Mouse (Mus musculus) heart, adult 18-20 months (tissue): ENCODE measurements at regions not wholly inside any gene's neighbourhood (a gene's known extent, or its start where the extent isn't known, plus 50 kb on each side); places are given as distances from the start of the nearest gene placed in this dataset.
A peak's percentile ranks its signal among the peaks of the same experiment; 100 is the strongest.
"Not testable (repeated sequence)": the region's sequence is repeated elsewhere in the genome, so short reads cannot be mapped to it uniquely, and the experiment has no call there.

Experiments used
- DNase-seq, 2 experiments: peaks; one replicate each; pipeline ENCODE4 v3.0.0; 2021 to 2022; ENCODE audit warnings: mixed read lengths in 1 of 2

GRCm38 (mm10) chr2:162867516-162868029 is 63.8 kb upstream of the Srsf6 start:
- no peak for DNase-seq

DNA sequence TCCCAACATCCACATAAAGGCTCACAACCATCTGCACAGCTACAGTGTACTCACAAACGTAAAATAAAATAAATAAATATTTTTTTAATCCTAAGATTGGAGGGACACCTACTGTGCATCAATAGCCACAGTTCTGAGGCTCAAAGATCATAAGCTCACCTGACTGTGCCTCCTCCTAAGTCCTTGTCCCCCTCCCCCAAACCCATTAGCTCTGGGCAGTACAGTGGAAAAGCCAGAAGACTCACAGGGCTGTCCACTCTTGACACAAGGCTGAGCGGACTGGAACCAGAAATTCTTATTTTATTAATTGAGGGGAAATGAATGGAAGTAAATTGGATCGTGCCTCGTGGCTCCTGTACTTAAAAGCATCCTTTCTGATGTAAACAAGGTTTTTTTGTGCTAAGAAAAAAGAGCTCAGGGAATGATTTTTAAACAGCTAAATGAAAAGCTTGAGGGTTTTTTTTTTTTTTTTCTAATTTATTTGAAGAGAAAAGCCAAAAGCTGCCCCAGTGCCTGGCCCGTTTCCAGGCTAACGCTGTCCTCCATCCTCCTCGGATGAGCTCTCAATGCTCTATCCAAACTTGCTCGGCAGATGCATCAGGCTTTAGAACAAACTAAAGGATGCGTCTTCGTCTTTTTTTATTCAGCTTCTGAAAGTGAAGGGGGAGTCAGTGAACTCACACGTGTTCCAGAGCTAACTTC is 64.6 kb upstream of the Srsf6 start:
- no peak for DNase-seq

GRCm38 (mm10) chr2:162864571-162864970 is 66.8 kb upstream of the Srsf6 start:
- DNase-seq, result peak in 1 of 2 experiments; percentile 7

- peak; percentile 29 to 57 for DNase-seq
Observed at GRCm38 (mm10) chr2:162854606-162855005, 76.7 kb upstream of the Srsf6 start.

GRCm38 (mm10) chr2:162853576-162853975 is 77.8 kb upstream of the Srsf6 start:
- DNase-seq, result peak; percentile 83 to 84

DNA sequence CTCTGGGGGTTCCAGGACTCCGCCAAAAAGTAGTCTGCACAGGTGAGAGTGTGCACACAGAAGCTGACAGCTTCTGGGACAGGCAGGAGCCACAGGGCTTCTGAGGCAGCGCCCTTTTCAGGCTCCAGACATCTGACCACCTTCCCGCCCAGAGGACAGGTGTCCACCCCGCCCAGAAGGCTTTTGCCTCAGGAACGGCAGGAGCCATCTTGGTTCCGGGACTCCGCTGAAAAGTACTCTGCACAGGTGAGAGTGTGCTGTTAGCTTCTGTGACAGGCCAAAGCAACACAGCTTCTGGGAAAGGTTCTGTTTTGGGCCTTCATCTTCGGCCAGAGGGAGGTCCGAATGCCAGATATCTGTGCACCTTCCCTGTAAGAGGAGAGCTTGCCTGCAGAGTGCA is 89.6 kb upstream of the Srsf6 start:
- DNase-seq, result not testable (repeated sequence)

GRCm38 (mm10) chr2:162837776-162838175 is 93.6 kb upstream of the Srsf6 start:
- no peak for DNase-seq

- no peak for DNase-seq
Observed at GRCm38 (mm10) chr2:162833741-162834140, 97.6 kb upstream of the Srsf6 start.

GRCm38 (mm10) chr2:162818787-162819186 is 112.5 kb upstream of the Srsf6 start:
- DNase-seq, result no peak

DNA sequence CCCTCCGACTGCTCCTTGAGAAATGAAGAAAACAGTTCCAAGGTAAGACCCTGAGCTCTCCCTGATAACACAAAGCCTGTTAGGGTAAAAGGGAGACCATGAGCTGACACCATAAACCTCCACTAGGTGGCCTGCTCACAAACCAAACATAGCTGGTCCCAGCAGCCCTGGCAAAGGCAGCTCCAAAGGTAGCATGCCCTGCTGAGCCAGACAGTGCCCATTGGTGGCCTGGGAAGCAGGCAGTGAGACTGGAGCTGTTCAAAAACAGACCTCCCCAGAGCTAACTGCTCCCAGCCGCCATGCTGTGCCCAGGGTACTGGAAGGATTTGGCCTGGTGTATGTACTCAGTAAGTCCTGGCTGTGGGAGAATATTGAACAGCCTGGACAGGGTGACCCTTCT is 117.1 kb upstream of the Srsf6 start:
- no peak for DNase-seq

DNA sequence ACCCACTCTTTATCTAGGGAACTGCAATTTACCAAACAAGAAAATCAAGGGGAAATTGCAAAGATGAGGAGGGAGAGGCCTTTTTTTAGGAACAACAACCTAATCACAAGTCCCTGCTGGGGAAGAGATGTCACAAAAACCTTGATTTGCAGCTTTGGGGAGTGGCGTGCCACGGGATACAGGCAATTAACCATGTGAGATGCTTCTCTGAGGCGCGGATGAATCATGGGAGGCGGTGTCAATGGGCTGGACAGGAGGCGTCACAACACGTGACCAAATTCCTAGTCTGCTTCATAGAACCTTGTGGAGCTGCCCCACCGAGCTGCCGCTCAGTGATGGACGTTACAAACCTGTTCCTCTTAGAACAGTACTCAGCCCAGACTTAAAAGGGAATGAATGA is 123.6 kb upstream of the Srsf6 start:
- DNase-seq, result no peak

DNA sequence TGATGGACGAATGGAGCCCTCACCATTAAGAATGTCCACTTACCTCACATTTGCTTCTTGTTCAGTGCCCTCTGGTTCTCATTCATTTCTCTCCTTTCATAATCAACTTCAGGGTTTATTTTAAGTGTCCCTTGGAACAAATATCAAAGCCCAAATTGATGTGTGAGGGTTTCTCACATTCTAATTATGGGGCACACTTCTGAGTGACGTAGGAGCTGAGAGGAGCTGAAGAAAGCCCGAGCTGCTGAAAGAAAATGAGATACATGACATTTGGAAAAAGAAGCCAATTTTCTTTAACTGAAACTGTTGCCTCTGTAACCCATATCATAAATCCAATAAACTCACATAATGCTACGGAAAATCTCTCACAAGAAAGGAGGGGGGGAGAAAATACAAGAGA is 134.8 kb upstream of the Srsf6 start:
- no peak for DNase-seq

- DNase-seq, result no peak
Observed at GRCm38 (mm10) chr2:162794285-162794684, 133.3 kb upstream of the Ptprt start.

- peak; percentile 52 to 53 for DNase-seq
Observed at GRCm38 (mm10) chr2:162791374-162792098, 130.6 kb upstream of the Ptprt start.

GRCm38 (mm10) chr2:162784176-162784813 is 123.3 kb upstream of the Ptprt start:
- DNase-seq, result no peak

- no peak for DNase-seq
Observed at GRCm38 (mm10) chr2:162781599-162781998, 120.7 kb upstream of the Ptprt start.

GRCm38 (mm10) chr2:162776542-162776941 is 115.6 kb upstream of the Ptprt start:
- DNase-seq, result no peak

DNA sequence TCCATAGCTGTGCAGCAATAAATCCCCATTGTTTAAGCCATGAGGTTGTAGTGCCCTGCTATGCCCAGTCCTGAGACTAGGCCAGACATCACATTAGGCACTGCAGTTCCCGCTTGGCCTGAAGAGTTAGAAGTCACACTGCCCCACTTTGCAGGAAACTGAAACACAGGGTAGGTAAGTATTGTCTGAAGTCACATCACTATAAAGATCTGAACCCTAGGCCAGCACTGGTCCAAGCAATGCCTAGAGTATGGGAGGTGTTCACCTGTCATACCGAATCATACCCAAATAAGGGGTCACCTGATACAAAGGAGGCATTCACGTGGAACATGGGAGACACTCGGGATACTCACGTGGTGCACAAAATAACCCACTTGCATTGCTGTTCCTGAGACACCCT is 111.6 kb upstream of the Ptprt start:
- DNase-seq, result no peak

- no peak for DNase-seq
Observed at GRCm38 (mm10) chr2:162769711-162770428, 108.9 kb upstream of the Ptprt start.

GRCm38 (mm10) chr2:162764059-162764458 is 103.1 kb upstream of the Ptprt start:
- no peak for DNase-seq

DNA sequence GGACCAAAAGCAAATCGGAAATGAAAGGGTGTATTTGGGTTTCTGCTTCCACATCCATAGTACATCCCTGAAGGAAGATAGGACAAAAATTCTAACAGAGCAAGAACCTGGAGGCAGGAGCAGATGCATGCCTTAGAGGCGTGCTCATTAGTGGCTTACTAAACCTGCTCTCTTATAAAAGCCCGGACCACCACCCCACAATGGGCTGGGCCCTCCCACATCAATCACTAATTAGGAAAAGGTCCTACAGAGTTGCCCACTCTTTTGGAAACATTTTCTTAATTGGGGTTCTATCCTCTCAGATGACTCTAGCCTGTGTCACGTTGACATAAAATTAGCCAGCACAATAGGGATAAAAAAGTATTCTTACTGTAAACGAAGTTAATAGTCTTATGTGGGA is 79.6 kb upstream of the Ptprt start:
- DNase-seq, result no peak

- DNase-seq, result no peak
Observed at GRCm38 (mm10) chr2:162735761-162736160, 74.8 kb upstream of the Ptprt start.

GRCm38 (mm10) chr2:162734286-162734685 is 73.3 kb upstream of the Ptprt start:
- no peak for DNase-seq
